Mouse (Mus musculus) midbrain, embryonic 14.5 days (tissue): ENCODE results near the gene Fndc5. TPM values are rescaled to one million over a fixed set of nuclear protein-coding genes. Genes with fewer than 3 reads are reported as not detected.

ENCODE experiments used
- ATAC-seq: fragments of 200-750 bp; cut with Nextera tagmentation; 2 replicates; pipeline ENCODE4 v1.8.0; 2017; ENCODE audit warnings: moderate number of reproducible peaks, moderate library complexity; ENCODE audit not compliant: low FRiP score, low TSS enrichment
- DNase-seq: peaks from one replicate; pipeline ENCODE4 v3.0.0-alpha.2; 2015
- H3K27ac ChIP-seq: fragments of 300-500 bp; sonication (generic); replicated peaks from 2 replicates; pipeline ENCODE4 v1.5.1; 2014; ENCODE audit warnings: mild to moderate bottlenecking, low read depth, low read length, moderate library complexity
- H3K27me3 ChIP-seq: fragments of 300-500 bp; sonication (generic); 2 replicates; pipeline ENCODE4 v1.6.1; 2014; ENCODE audit warnings: low read length, control low read depth, mixed read lengths; ENCODE audit not compliant: control insufficient read depth, insufficient read depth
- H3K36me3 ChIP-seq: fragments of 300-500 bp; sonication (generic); 2 replicates; pipeline ENCODE4 v1.6.1; 2014; ENCODE audit warnings: low read length, control low read depth; ENCODE audit not compliant: control insufficient read depth, insufficient read depth
- H3K4me1 ChIP-seq: fragments of 300-500 bp; sonication (generic); 2 replicates; pipeline ENCODE4 v1.6.1; 2014; ENCODE audit warnings: mild to moderate bottlenecking, antibody characterized with exemption, low read length, control low read depth; ENCODE audit not compliant: control insufficient read depth, insufficient read depth
- H3K4me2 ChIP-seq: fragments of 300-500 bp; sonication (generic); 2 replicates; pipeline ENCODE4 v1.6.1; 2014; ENCODE audit warnings: mild to moderate bottlenecking, low read length, moderate library complexity
- H3K4me3 ChIP-seq: fragments of 300-500 bp; sonication (generic); replicated peaks from 2 replicates; pipeline ENCODE4 v1.5.1; 2014; ENCODE audit warnings: low read depth, low read length
- H3K9ac ChIP-seq: fragments of 300-500 bp; sonication (generic); replicated peaks from 2 replicates; pipeline ENCODE4 v1.6.1; 2014; ENCODE audit warnings: mild to moderate bottlenecking, low read length, moderate library complexity
- H3K9me3 ChIP-seq: fragments of 300-500 bp; sonication (generic); 2 replicates; pipeline ENCODE4 v1.6.1; 2016; ENCODE audit warnings: low read length, control low read depth, mixed read lengths; ENCODE audit not compliant: control insufficient read depth
- WGBS: fragments of 180-500 bp; shearing (Covaris S2); extraction: QIAGEN DNeasy Blood & Tissue Kit; methylation state at CpG from one replicate; pipeline ENCODE4 v1.1.7; 2014; 5-methylcytosine and 5-hydroxymethylcytosine counted together
- polyA plus RNA-seq: library from polyadenylated mRNA; unstranded; fragments of >200 nt; fragmentation: Nextera tagmentation; extraction: Ambion mirVana; gene quantifications from 2 replicates; pipeline ENCODE4 v1.2.1, GENCODE M21; 2014

Gene Fndc5
- polyA plus RNA-seq, 1 experiment from 2014 or later, result 5.6 TPM

DNA sequence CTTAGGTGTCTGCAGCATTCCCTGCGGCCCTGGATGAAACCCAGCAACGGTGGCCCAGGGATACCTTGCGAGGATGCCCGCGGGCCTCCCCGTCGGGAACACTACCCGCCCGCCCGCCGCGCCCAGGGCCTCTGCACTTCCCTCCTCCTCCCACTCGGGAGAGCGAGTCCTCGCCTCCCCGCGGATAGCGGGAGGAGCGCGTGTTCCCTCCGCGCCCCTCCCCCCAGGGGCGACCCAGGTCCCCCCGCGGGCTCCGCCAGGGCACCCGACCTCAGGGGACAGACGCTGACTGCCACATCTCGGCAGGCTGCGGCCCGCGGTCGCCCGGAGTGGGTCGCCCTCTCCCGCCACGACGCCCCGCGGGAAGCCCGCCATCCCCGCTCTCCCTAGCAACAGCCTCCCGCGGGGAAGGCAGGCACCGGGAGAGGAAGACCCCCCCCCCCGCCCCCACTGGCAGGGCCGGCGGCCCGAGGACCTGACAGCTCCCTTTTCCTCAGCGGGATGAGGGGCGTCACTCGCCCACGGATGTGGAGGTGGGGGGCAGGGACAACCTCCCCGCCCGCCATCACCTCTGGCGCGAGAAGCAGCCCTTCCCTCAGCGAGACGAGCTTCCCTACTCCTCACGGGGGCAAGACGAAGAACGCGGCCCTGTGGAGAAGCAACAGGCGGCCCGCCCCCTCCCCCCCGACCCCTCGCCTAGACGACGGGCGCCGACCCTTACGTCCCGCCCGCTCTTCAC, 52.2 kb downstream of the Fndc5 start:
- Histone ChIP-seq H3K36me3 (peaks cover 2% of the 10 kb centered on the region; the same call in 1 of the 2 replicates), H3K9ac (peak overlapping the region; percentile 73), H3K4me3 (peak overlapping the region; percentile 80), H3K27me3 (no peaks in the 10 kb centered on the region), H3K4me1 (peaks cover 10% of the 10 kb centered on the region), H3K9me3 (no peaks in the 10 kb centered on the region), H3K27ac (peak overlapping the region; percentile 85), H3K4me2 (peak overlapping the region; percentile 70)
- DNase-seq, result peak; percentile 74
- ATAC-seq, result peak; percentile 38
- under 1% methylated on average over 63 of the region's 74 CpGs for WGBS

DNA sequence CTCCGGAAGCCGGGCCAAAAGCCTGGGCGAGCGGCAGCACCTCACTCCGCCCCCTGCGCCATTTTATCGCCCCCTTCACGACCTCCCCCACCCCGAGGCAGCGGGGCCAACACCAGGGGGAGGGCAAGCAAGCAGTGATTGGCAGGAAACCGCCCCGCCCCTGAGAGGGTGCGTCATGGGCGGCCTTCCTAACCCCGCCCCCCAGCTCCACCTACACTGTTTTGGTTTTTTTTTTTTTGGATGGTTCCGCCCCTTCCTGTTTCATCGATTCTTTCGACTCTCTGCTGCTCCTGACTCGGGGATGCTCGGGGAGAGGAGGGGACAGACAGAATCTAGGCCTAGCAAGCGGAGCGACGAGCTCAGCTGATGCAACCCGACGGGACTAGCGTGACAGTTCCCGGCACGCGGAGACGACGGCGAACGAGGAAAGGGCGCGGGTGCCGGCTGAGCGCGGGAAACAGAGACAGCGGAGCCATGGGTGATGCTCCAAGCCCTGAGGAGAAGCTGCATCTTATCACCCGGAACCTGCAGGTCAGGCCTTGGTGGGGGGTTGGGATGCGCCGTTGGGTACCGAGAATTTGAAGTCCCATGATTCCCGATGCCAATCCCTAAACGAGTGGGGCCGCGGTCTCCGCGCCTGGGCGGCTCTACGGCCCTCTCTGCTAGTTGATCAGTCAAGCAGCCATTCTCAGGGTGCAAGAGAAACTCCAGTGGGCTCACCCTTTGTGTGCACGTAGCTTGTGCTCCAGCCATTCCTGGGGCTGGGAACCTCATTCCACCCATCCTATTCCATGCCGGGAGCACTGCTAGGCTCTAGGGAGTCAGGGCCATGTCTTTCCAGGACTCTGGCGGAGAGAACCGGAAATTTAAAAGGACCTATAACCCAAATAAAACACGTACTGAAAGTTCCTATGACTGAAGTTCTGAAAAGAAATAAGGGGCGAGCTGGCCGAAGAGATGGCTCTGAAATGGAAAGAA, 53.0 kb downstream of the Fndc5 start, which contains the start of the genes S100pbp and Yars:
Gene S100pbp (minus strand): TSS at position 186 of the 978 bp plus-strand sequence.
Gene Yars (plus strand): TSS at position 219 of the 978 bp plus-strand sequence.
- H3K27me3 ChIP-seq, result no peaks in the 10 kb centered on the region
- peaks cover 10% of the 10 kb centered on the region for H3K4me1 ChIP-seq
- no peaks in the 10 kb centered on the region for H3K9me3 ChIP-seq
- H3K4me2 ChIP-seq, result peak within 1 kb of the TSS; percentile 89
- H3K9ac ChIP-seq, result peak within 1 kb of the TSS; percentile 73
- 1% methylated on average over 58 of the region's 58 CpGs for WGBS
- ATAC-seq, result peak; percentile 95
- H3K4me3 ChIP-seq, result peak within 1 kb of the TSS; percentile 80
- peaks cover 7% of the 10 kb centered on the region; the same call in 1 of the 2 replicates for H3K36me3 ChIP-seq
- peak within 1 kb of the TSS; percentile 85 for H3K27ac ChIP-seq
- peak; percentile 98 for DNase-seq

DNA sequence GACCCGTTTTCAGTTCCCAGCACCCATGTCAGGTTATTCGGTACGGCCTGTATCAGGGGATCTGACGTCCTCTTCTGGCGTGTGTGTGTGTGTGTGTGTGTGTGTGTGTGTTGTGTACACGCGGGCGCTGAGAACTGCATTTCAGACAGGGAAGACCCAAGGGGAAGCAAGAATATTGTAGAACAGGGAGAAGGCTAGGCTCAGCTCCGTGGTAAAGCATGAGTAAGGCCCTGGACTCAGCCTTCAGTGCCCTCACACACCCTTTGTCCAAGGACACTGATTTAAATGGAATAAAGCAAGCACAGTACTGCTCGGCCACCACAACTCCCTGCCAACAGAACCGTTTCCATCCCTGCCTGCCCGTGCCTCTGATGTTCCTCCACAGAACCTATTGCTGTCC, 53.7 kb downstream of the Fndc5 start:
- Histone ChIP-seq H3K4me3 (peak overlapping the region; percentile 80), H3K9me3 (no peaks in the 10 kb centered on the region), H3K36me3 (peaks cover 11% of the 10 kb centered on the region; the same call in 1 of the 2 replicates), H3K27me3 (no peaks in the 10 kb centered on the region), H3K4me1 (peaks cover 10% of the 10 kb centered on the region), H3K27ac (peak overlapping the region; percentile 85), H3K9ac (peak overlapping the region; percentile 64), H3K4me2 (peak overlapping the region; percentile 89)
- ATAC-seq (no peak), DNase-seq (no peak)
- 2% methylated on average over 12 of the region's 12 CpGs for WGBS

DNA sequence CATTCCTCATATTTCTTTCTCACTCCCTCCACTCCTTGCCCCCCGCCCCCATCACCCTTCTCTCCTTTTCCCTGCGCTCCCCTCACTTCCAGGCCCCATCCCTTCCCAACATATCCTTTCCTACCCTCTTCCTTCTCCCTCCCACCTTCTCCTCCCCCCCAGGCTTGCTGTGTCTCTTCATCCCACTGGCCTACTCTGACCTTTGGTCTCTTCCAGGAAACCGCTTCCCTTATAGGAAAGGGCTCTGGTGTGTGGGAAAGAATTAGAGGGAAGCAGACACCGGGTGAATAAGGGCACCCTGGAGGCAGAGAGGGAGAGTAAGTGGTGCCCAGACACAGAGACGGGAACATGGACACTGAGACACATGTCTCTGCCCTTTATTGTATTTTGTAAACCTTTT, 54.9 kb downstream of the Fndc5 start:
- DNase-seq (no peak), ATAC-seq (no peak)
- 86% methylated on average over 5 of the region's 5 CpGs for WGBS
- no peak overlapping the region for H3K27ac ChIP-seq
- peaks cover 23% of the 10 kb centered on the region for H3K36me3 ChIP-seq
- no peaks in the 10 kb centered on the region for H3K27me3 ChIP-seq
- H3K9me3 ChIP-seq, result no peaks in the 10 kb centered on the region
- 0 out of 2 replicates have a peak overlapping the region, but pooled peaks have one; percentile 14 for H3K9ac ChIP-seq
- H3K4me2 ChIP-seq, result no peak overlapping the region
- H3K4me1 ChIP-seq, result peaks cover 10% of the 10 kb centered on the region
- no peak overlapping the region for H3K4me3 ChIP-seq

Other genes with a start within 250 kb of the Fndc5 start
- 18.0 and 19.6 TPM in 2 replicates for gene Azin2, start 174.6 kb upstream of the Fndc5 start, polyA plus RNA-seq
- 54.5 and 63.3 TPM in 2 replicates for gene Ak2, start 145.0 kb upstream of the Fndc5 start, polyA plus RNA-seq
- 33.8 and 35.3 TPM in 2 replicates for gene Rnf19b, start 78.7 kb upstream of the Fndc5 start, polyA plus RNA-seq
- not detected in 2 replicates for gene Tmem54, start 31.5 kb upstream of the Fndc5 start, polyA plus RNA-seq
- 26.4 and 31.7 TPM in 2 replicates for gene Hpca, start 15.0 kb upstream of the Fndc5 start, polyA plus RNA-seq
- gene S100pbp, start 52.7 kb downstream of the Fndc5 start, polyA plus RNA-seq, result 18.2 and 23.7 TPM in 2 replicates
- 116 and 122 TPM in 2 replicates for gene Yars, start 52.8 kb downstream of the Fndc5 start, polyA plus RNA-seq
- 7.0 and 8.4 TPM in 2 replicates for gene C77080, start 124.4 kb downstream of the Fndc5 start, polyA plus RNA-seq
- gene Sync, start 150.6 kb downstream of the Fndc5 start, polyA plus RNA-seq, result 0.34 and 0.54 TPM in 2 replicates
- gene Rbbp4, start 198.4 kb downstream of the Fndc5 start, polyA plus RNA-seq, result 280 and 349 TPM in 2 replicates
- 22.9 and 26.3 TPM in 2 replicates for gene Zbtb8os, start 198.7 kb downstream of the Fndc5 start, polyA plus RNA-seq
- 12.4 and 13.3 TPM in 2 replicates for gene Zbtb8a, start 241.1 kb downstream of the Fndc5 start, polyA plus RNA-seq